ENCODE assay signal across 8 mouse cellular contexts in the genomic region with DNA sequence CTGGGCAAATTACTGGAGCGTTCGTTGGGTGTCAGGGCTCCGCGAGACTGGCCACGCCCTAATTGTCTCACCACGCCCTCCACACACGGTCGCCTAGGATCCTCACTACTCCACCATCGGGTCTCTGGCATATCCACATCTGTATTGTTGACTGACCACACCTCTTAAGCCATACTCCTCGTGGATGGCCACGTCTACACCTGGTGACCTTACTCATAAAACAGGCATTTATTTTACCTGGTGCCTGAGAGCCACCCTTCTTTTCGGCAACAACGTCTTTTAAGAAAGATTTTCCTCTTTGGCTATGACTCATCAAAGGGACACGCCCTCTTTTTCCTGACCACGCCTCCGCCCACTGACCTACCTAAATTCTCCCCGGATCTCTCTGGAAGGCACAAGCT. TPM values are rescaled to one million over a fixed set of nuclear protein-coding genes. Genes with fewer than 3 reads are reported as not detected.
DNase-seq lines count a peak whose midpoint lies in the region; ATAC-seq and TF ChIP-seq lines count a peak whose summit lies in the region.

Gene Dkkl1 (minus strand): TSS at position 297 of the 401 bp plus-strand sequence.

- peaks cover 8 to 10% of the 10 kb centered on the region in 2 experiments for H3K4me1 ChIP-seq in heart, embryonic 14.5 days (ENCODE audit: control insufficient read depth in 2 of 2, insufficient read depth in 2 of 2, low read length in 2 of 2)
- peaks cover 1% of the 10 kb centered on the region for H3K4me1 ChIP-seq in ES-Bruce4 (ENCODE audit: control insufficient read depth, insufficient read depth, low read length)
- H3K4me1 ChIP-seq in liver, embryonic 11.5 days (replicated peaks; ENCODE audit: control insufficient read depth, insufficient read depth, low read length): peaks cover 14% of the 10 kb centered on the region

- no peaks in the 10 kb centered on the region for H3K9me3 ChIP-seq in heart, embryonic 14.5 days (ENCODE audit: control insufficient read depth, low read length)
- no peaks in the 10 kb centered on the region for H3K9me3 ChIP-seq in ES-Bruce4 (replicated peaks; ENCODE audit: control insufficient read depth, insufficient read depth, low read length, poor library complexity, severe bottlenecking)
- no peaks in the 10 kb centered on the region for H3K9me3 ChIP-seq in liver, embryonic 11.5 days (ENCODE audit: control insufficient read depth, low read length)

- H3K27me3 ChIP-seq in heart, embryonic 14.5 days (ENCODE audit: control insufficient read depth, insufficient read depth, low read length): peaks cover 22% of the 10 kb centered on the region
- no peaks in the 10 kb centered on the region for H3K27me3 ChIP-seq in ES-Bruce4 (ENCODE audit: control insufficient read depth, insufficient read depth, low read length, poor library complexity, severe bottlenecking)
- H3K27me3 ChIP-seq in liver, embryonic 11.5 days (replicated peaks; ENCODE audit: control insufficient read depth, insufficient read depth, low read length): peaks cover 30% of the 10 kb centered on the region

- no peaks in the 10 kb centered on the region for H3K36me3 ChIP-seq in heart, embryonic 14.5 days (ENCODE audit: control insufficient read depth, insufficient read depth, low read length)
- no peaks in the 10 kb centered on the region for H3K36me3 ChIP-seq in ES-Bruce4 (ENCODE audit: control insufficient read depth, insufficient read depth, low read length, poor library complexity, severe bottlenecking)
- no peaks in the 10 kb centered on the region for H3K36me3 ChIP-seq in liver, embryonic 11.5 days (ENCODE audit: control insufficient read depth, insufficient read depth, low read length)

- no peak within 1 kb of the TSS for H3K27ac ChIP-seq in heart, embryonic 14.5 days (replicated peaks in 1 of 2; ENCODE audit: control insufficient read depth in 1 of 2, insufficient read depth in 1 of 2, low read depth in 2 of 2, low read length in 2 of 2)
- no peak within 1 kb of the TSS for H3K27ac ChIP-seq in ES-Bruce4 (ENCODE audit: insufficient read depth, low read length)
- H3K27ac ChIP-seq in liver, embryonic 11.5 days (ENCODE audit: low read depth, low read length): no peak within 1 kb of the TSS

- no peak for TF ChIP-seq EP300 in ES-Bruce4 (IDR thresholded peaks at IDR 0.05; ENCODE audit: insufficient read depth, low read depth, low read length)

- ATAC-seq in heart, embryonic 14.5 days (ENCODE audit: insufficient number of reproducible peaks, insufficient read depth, low FRiP score, low read depth): no peak
- ATAC-seq in liver, embryonic 11.5 days (replicated peaks; ENCODE audit: low FRiP score): peak; percentile 51

- H3K4me2 ChIP-seq in heart, embryonic 14.5 days (ENCODE audit: low read length): peak within 1 kb of the TSS; percentile 39
- H3K4me2 ChIP-seq in liver, embryonic 11.5 days: peak within 1 kb of the TSS; percentile 61

- no peak for TF ChIP-seq CTCF in ES-Bruce4 (IDR thresholded peaks at IDR 0.05; ENCODE audit: low read depth, low read length)

- H3K4me3 ChIP-seq in heart, embryonic 14.5 days (ENCODE audit: control insufficient read depth in 1 of 2, insufficient read depth in 1 of 2, low read depth in 1 of 2, low read length in 2 of 2): no peak within 1 kb of the TSS
- peak within 1 kb of the TSS; percentile 24 for H3K4me3 ChIP-seq in ES-Bruce4 (ENCODE audit: low read depth, low read length)
- peak within 1 kb of the TSS; percentile 35 for H3K4me3 ChIP-seq in liver, embryonic 11.5 days (ENCODE audit: low read depth, low read length)

- no peak within 1 kb of the TSS for H3K9ac ChIP-seq in heart, embryonic 14.5 days (ENCODE audit: low read length)
- no peak within 1 kb of the TSS for H3K9ac ChIP-seq in ES-Bruce4 (ENCODE audit: low read depth, poor library complexity, severe bottlenecking)
- H3K9ac ChIP-seq in liver, embryonic 11.5 days (ENCODE audit: low read depth, low read length): no peak within 1 kb of the TSS

- no peak for DNase-seq in heart, adult 9 months (ENCODE audit: low spot score in 2 of 2)
- no peak for DNase-seq in gonadal fat pad, adult 2 months (ENCODE audit: low read depth)
- DNase-seq in liver, embryonic 11.5 days (ENCODE audit: low spot score): peak; percentile 59
- no peak for DNase-seq in layer of hippocampus, postnatal 36 days
- no peak for DNase-seq in right cerebral cortex, postnatal 14 days
- no peak for DNase-seq in kidney, adult 11 months

- WGBS in heart, embryonic 14.5 days: 3% methylated on average over 17 of the region's 17 CpGs
- 2% methylated on average over 17 of the region's 17 CpGs for WGBS in liver, embryonic 11.5 days

- TF ChIP-seq POLR2A in ES-Bruce4 (IDR thresholded peaks at IDR 0.05; ENCODE audit: insufficient read depth, low read length): no peak

RNA-seq across cellular contexts. Expression of gene Dkkl1, which starts in this region (rescaled TPM):
- polyA plus RNA-seq in heart, embryonic 14.5 days (2014; fragmentation: Nextera tagmentation; extraction: Ambion mirVana): 0.65 and 1.7 TPM in 2 replicates
- 4.2 and 8.6 TPM in 2 replicates for polyA plus RNA-seq in ES-Bruce4 (2011; ENCODE audit: insufficient read depth, insufficient read length, low read depth, missing spikeins)
- polyA plus RNA-seq in gonadal fat pad, adult 2 months (2012; rRNA removed): 11.5 and 18.9 TPM in 2 replicates
- polyA plus RNA-seq in liver, embryonic 11.5 days (2014; fragmentation: Nextera tagmentation; extraction: Ambion mirVana): 2.8 TPM in 2 replicates
- total RNA-seq in layer of hippocampus, postnatal 36 days (2021): 1 to 10 TPM; 1.4 to 2.3 TPM

Comparison
In these comparisons a context has a peak if more than half of its experiments do, and no peak if none do; other contexts are left out.
1. H3K4me3 ChIP-seq: peak in ES-Bruce4 (single experiment) and liver, embryonic 11.5 days (single experiment); none in heart, embryonic 14.5 days (0 of 2).